In genomic region chr17:65559273-65559672, GRCm38 (mm10) we compare ENCODE assay signal across 9 mouse cellular contexts. TPM values are rescaled to one million over a fixed set of nuclear protein-coding genes. Genes with fewer than 3 reads are reported as not detected.
A peak's percentile ranks its signal among the peaks of the same experiment; 100 is the strongest.
DNase-seq lines count a peak whose midpoint lies in the region; ATAC-seq lines count a peak whose summit lies in the region.
"Had no signal": no experiment of that assay in that cellular context is flagged by ENCODE, and none has a peak within 500 bp of the region (broad histone marks: within the 10 kb centered on the region; RNA-seq: fewer than 3 reads in every experiment).

No protein-coding gene starts in this region.

- H3K4me2 ChIP-seq in neural tube, embryonic 12.5 days (replicated peaks), result no peak overlapping the region
- no peak overlapping the region for H3K4me2 ChIP-seq in neural tube, embryonic 15.5 days
- no peak overlapping the region for H3K4me2 ChIP-seq in forebrain, embryonic 16.5 days (ENCODE audit: low read length)

- ATAC-seq in neural tube, embryonic 12.5 days (ENCODE audit: low FRiP score, low read depth), result peak; percentile 52; the same call in 1 of the 2 replicates
- no peak for ATAC-seq in neural tube, embryonic 15.5 days (ENCODE audit: low FRiP score)
- ATAC-seq in forebrain, embryonic 16.5 days, result no peak

- H3K27ac ChIP-seq in neural tube, embryonic 12.5 days, result no peak overlapping the region
- no peak overlapping the region for H3K27ac ChIP-seq in neural tube, embryonic 15.5 days (replicated peaks)
- no peak overlapping the region for H3K27ac ChIP-seq in forebrain, embryonic 16.5 days (ENCODE audit: low read length)

- H3K36me3 ChIP-seq in neural tube, embryonic 12.5 days, result no peaks in the 10 kb centered on the region
- no peaks in the 10 kb centered on the region for H3K36me3 ChIP-seq in neural tube, embryonic 15.5 days
- H3K36me3 ChIP-seq in splenic B cell, adult 2 months (ENCODE audit: control insufficient read depth, insufficient read depth, low read length, poor library complexity, severe bottlenecking), result no peaks in the 10 kb centered on the region
- H3K36me3 ChIP-seq in forebrain, embryonic 16.5 days (ENCODE audit: control insufficient read depth, insufficient read depth), result no peaks in the 10 kb centered on the region

- WGBS in neural tube, embryonic 12.5 days, result 47% methylated on average over 5 of the region's 5 CpGs
- 53% methylated on average over 5 of the region's 5 CpGs for WGBS in neural tube, embryonic 15.5 days
- 53% methylated on average over 5 of the region's 5 CpGs for WGBS in forebrain, embryonic 16.5 days

- DNase-seq in adrenal gland, postnatal 14 days, result peak; percentile 50
- DNase-seq in adrenal gland, adult 8-10 months, result no peak
- peak; percentile 33 for DNase-seq in liver
- DNase-seq in splenic B cell, adult 2 months (ENCODE audit: low read depth, low spot score), result peak; percentile 72
- no peak for DNase-seq in ovary, postnatal 10 days (ENCODE audit: low spot score)

- H3K4me3 ChIP-seq in neural tube, embryonic 12.5 days, result no peak overlapping the region
- H3K4me3 ChIP-seq in neural tube, embryonic 15.5 days (replicated peaks), result no peak overlapping the region
- H3K4me3 ChIP-seq in forebrain, embryonic 16.5 days (replicated peaks; ENCODE audit: low read length), result no peak overlapping the region

- no peaks in the 10 kb centered on the region; the same call in 1 of the 2 replicates for H3K4me1 ChIP-seq in neural tube, embryonic 12.5 days
- H3K4me1 ChIP-seq in neural tube, embryonic 15.5 days, result no peaks in the 10 kb centered on the region
- H3K4me1 ChIP-seq in forebrain, embryonic 16.5 days (replicated peaks; ENCODE audit: control insufficient read depth, insufficient read depth, low read length), result peaks cover 7% of the 10 kb centered on the region

- H3K9ac ChIP-seq in neural tube, embryonic 12.5 days, result no peak overlapping the region
- H3K9ac ChIP-seq in neural tube, embryonic 15.5 days (replicated peaks), result no peak overlapping the region
- no peak overlapping the region for H3K9ac ChIP-seq in forebrain, embryonic 16.5 days (replicated peaks; ENCODE audit: low read depth, low read length)

- no peaks in the 10 kb centered on the region for H3K27me3 ChIP-seq in neural tube, embryonic 12.5 days (replicated peaks)
- no peaks in the 10 kb centered on the region; the same call in 1 of the 2 replicates for H3K27me3 ChIP-seq in neural tube, embryonic 15.5 days (replicated peaks)
- H3K27me3 ChIP-seq in splenic B cell, adult 2 months (ENCODE audit: control insufficient read depth, insufficient read depth, low read length, poor library complexity, severe bottlenecking), result no peaks in the 10 kb centered on the region
- H3K27me3 ChIP-seq in forebrain, embryonic 16.5 days (replicated peaks; ENCODE audit: control insufficient read depth, insufficient read depth, low read length), result no peaks in the 10 kb centered on the region

- H3K9me3 ChIP-seq in neural tube, embryonic 12.5 days, result no peaks in the 10 kb centered on the region
- H3K9me3 ChIP-seq in neural tube, embryonic 15.5 days (replicated peaks), result no peaks in the 10 kb centered on the region
- no peaks in the 10 kb centered on the region for H3K9me3 ChIP-seq in forebrain, embryonic 16.5 days (ENCODE audit: control insufficient read depth, low read length)

RNA-seq across cellular contexts. Expression of gene Tmem232, which starts 18.7 kb away (rescaled TPM):
- total RNA-seq in adrenal gland, postnatal 14 days (2021), result not detected in 2 replicates
- total RNA-seq in adrenal gland, adult 8-10 months (2022), result not detected
- 0.14 and 0.23 TPM in 2 replicates for polyA plus RNA-seq in neural tube, embryonic 12.5 days (2016; fragmentation: Nextera tagmentation; extraction: Ambion mirVana)
- polyA plus RNA-seq in neural tube, embryonic 15.5 days (2015; fragmentation: Nextera tagmentation; extraction: Ambion mirVana), result 1.2 and 1.4 TPM in 2 replicates
- 0.49 and 0.57 TPM in 2 replicates for polyA plus RNA-seq in forebrain, embryonic 16.5 days (2015; fragmentation: Nextera tagmentation; extraction: Ambion mirVana)
- polyA plus RNA-seq: C2C12 had no signal

RNA-seq across cellular contexts. Expression of gene Vapa, which starts 54.1 kb away (rescaled TPM):
- 132 and 134 TPM in 2 replicates for total RNA-seq in adrenal gland, postnatal 14 days (2021)
- 100 to 1,000 TPM; 108 to 165 (median 135) TPM for total RNA-seq in adrenal gland, adult 8-10 months (2022)
- polyA plus RNA-seq in neural tube, embryonic 12.5 days (2016; fragmentation: Nextera tagmentation; extraction: Ambion mirVana), result 285 and 302 TPM in 2 replicates
- 270 and 299 TPM in 2 replicates for polyA plus RNA-seq in neural tube, embryonic 15.5 days (2015; fragmentation: Nextera tagmentation; extraction: Ambion mirVana)
- polyA plus RNA-seq in forebrain, embryonic 16.5 days (2015; fragmentation: Nextera tagmentation; extraction: Ambion mirVana), result 241 and 271 TPM in 2 replicates

Comparison
In these comparisons a context has a peak if more than half of its experiments do, and no peak if none do; other contexts are left out.
1. DNase-seq: peak in adrenal gland, postnatal 14 days (single experiment), liver (single experiment) and splenic B cell, adult 2 months (single experiment); none in adrenal gland, adult 8-10 months (single experiment) and ovary, postnatal 10 days (single experiment).